Mouse (Mus musculus): ENCODE measurements around the gene Magel2. TPM values are rescaled to one million over a fixed set of nuclear protein-coding genes. Genes with fewer than 3 reads are reported as not detected.
A peak's percentile ranks its signal among the peaks of the same experiment; 100 is the strongest.

Magel2 gene
- polyA plus RNA-seq, 1 experiment from 2014 or later: 8.6 TPM

- H3K36me3 ChIP-seq (replicated peaks; ENCODE audit: control insufficient read depth, insufficient read depth, low read depth, low read length): no peaks in the 10 kb centered on the region
- H3K27ac ChIP-seq (replicated peaks; ENCODE audit: low read depth, low read length): no peak overlapping the region
- H3K9ac ChIP-seq (replicated peaks; ENCODE audit: low read length): no peak overlapping the region
- H3K4me2 ChIP-seq (ENCODE audit: low read depth, low read length): no peak overlapping the region
- no peak overlapping the region for H3K4me3 ChIP-seq (ENCODE audit: low read depth, low read length)
- DNase-seq (ENCODE audit: low spot score) (peak; percentile 63), ATAC-seq (replicated peaks; ENCODE audit: insufficient number of reproducible peaks, low FRiP score, low TSS enrichment, low read depth) (no peak)
- no peaks in the 10 kb centered on the region for H3K27me3 ChIP-seq (ENCODE audit: control insufficient read depth, insufficient read depth, low read length)
- no peaks in the 10 kb centered on the region for H3K4me1 ChIP-seq (ENCODE audit: control insufficient read depth, insufficient read depth, low read length)
- H3K9me3 ChIP-seq (replicated peaks; ENCODE audit: control insufficient read depth, low read length): no peaks in the 10 kb centered on the region
- 23% methylated on average over 8 of the region's 8 CpGs for WGBS
Measured at GRCm38 (mm10) chr7:62428337-62428736, 51.5 kb downstream of the Magel2 start.

Other genes with a start within 250 kb of the Magel2 start
- 133 and 148 TPM in 2 replicates for gene Ndn, start 30.4 kb upstream of the Magel2 start, polyA plus RNA-seq (2014; fragmentation: Nextera tagmentation; extraction: Ambion mirVana)
- gene Mkrn3, start 43.1 kb downstream of the Magel2 start, polyA plus RNA-seq (2014; fragmentation: Nextera tagmentation; extraction: Ambion mirVana): 10.6 and 10.7 TPM in 2 replicates
- gene Peg12, start 87.5 kb downstream of the Magel2 start, polyA plus RNA-seq (2014; fragmentation: Nextera tagmentation; extraction: Ambion mirVana): 48.5 and 49.7 TPM in 2 replicates